Mouse (Mus musculus) kidney, adult 2 months (tissue): ENCODE data around the gene Irs1. TPM values are rescaled to one million over a fixed set of nuclear protein-coding genes. Genes with fewer than 3 reads are reported as not detected.

Experiments used
- DNase-seq: peaks from one replicate; pipeline ENCODE4 v3.0.0; 2021
- H3K27ac ChIP-seq: fragments of 200-500 bp; 2 replicates; pipeline ENCODE4 v1.5.1; 2012; ENCODE audit warnings: low read depth, low read length, control low read depth, inconsistent platforms; ENCODE audit not compliant: insufficient read depth
- H3K27me3 ChIP-seq: fragments of 200-500 bp; replicated peaks from 2 replicates; pipeline ENCODE4 v1.6.1; 2012; ENCODE audit warnings: mild to moderate bottlenecking, moderate library complexity, low read length, inconsistent platforms; ENCODE audit not compliant: control insufficient read depth, insufficient read depth
- H3K36me3 ChIP-seq: fragments of 200-500 bp; 2 replicates; pipeline ENCODE4 v1.6.1; 2012; ENCODE audit warnings: mild to moderate bottlenecking, moderate library complexity, low read length, inconsistent platforms; ENCODE audit not compliant: control insufficient read depth, insufficient read depth
- H3K4me1 ChIP-seq: fragments of 200-500 bp; 2 replicates; pipeline ENCODE4 v1.6.1; 2011; ENCODE audit warnings: low read length; ENCODE audit not compliant: control insufficient read depth, insufficient read depth
- H3K4me3 ChIP-seq: fragments of 200-500 bp; 2 replicates; pipeline ENCODE4 v1.5.1; 2011; ENCODE audit warnings: mild to moderate bottlenecking, low read depth, low read length, control low read depth; ENCODE audit not compliant: insufficient read depth
- CTCF ChIP-seq: fragments of 200-500 bp; conservative IDR thresholded peaks from 2 replicates; pipeline ENCODE4 v1.5.1; 2011; ENCODE audit warnings: low read depth, mild to moderate bottlenecking, control low read depth, low read length, moderate library complexity, mixed read lengths; ENCODE audit not compliant: insufficient read depth, insufficient read length
- POLR2A ChIP-seq: fragments of 200-500 bp; IDR thresholded peaks from one replicate; pipeline ENCODE4 v1.6.1; 2011; ENCODE audit warnings: low read depth, low read length, control low read depth
- WGBS: fragments of 180-500 bp; shearing (Covaris S2); methylation state at CpG from one replicate; pipeline ENCODE4 v1.1.7; 2018; 5-methylcytosine and 5-hydroxymethylcytosine counted together
- polyA plus RNA-seq: library from polyadenylated mRNA; depleted of rRNA; stranded (reverse); fragments of >200 nt; gene quantifications from 2 replicates; pipeline ENCODE4 v1.2.3, GENCODE M21; 2012

Gene Irs1
- polyA plus RNA-seq, 1 experiment = 7.1 TPM

- TF ChIP-seq POLR2A = no peak
- no peak for TF ChIP-seq CTCF
- H3K27ac ChIP-seq = no peak overlapping the region
- H3K4me3 ChIP-seq = no peak overlapping the region
- WGBS = 84% methylated on average over 1 of the region's 1 CpGs
- no peaks in the 10 kb centered on the region for H3K36me3 ChIP-seq
- DNase-seq = no peak
- peaks cover 7% of the 10 kb centered on the region for H3K4me1 ChIP-seq
- no peaks in the 10 kb centered on the region for H3K27me3 ChIP-seq
Observed at GRCm38 (mm10) chr1:82321441-82321840, 30.2 kb upstream of the Irs1 start.

- H3K36me3 ChIP-seq = no peaks in the 10 kb centered on the region
- no peaks in the 10 kb centered on the region for H3K27me3 ChIP-seq
- TF ChIP-seq CTCF = no peak
- no peak for TF ChIP-seq POLR2A
- H3K4me1 ChIP-seq = peaks cover 7% of the 10 kb centered on the region
- H3K4me3 ChIP-seq = no peak overlapping the region
- 87% methylated on average over 10 of the region's 10 CpGs for WGBS
- H3K27ac ChIP-seq = no peak overlapping the region
- DNase-seq = no peak
Observed at GRCm38 (mm10) chr1:82320864-82321263, 29.6 kb upstream of the Irs1 start.

DNA sequence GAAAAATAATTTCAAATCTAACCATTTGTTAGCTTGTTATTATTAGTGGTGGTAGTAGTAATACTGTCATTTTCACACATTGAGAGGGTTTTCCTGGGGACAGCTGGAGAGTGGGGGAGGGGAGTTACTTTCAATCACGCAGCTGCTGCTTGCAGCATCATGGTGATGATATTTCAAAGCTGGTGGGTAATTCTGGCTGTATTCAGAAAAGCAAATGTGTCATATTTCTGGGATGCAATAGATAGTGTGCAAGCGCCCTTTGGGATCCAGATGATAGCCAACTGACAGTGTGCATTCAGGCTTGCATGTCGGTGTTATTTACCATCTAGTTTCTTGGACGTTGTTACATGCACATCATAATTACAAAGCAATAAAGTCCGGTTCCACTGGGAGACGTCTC is 29.2 kb upstream of the Irs1 start:
- DNase-seq = no peak
- Histone ChIP-seq H3K27me3 (no peaks in the 10 kb centered on the region), H3K27ac (no peak overlapping the region), H3K4me3 (no peak overlapping the region), H3K4me1 (peaks cover 7% of the 10 kb centered on the region), H3K36me3 (no peaks in the 10 kb centered on the region)
- 70% methylated on average over 6 of the region's 6 CpGs for WGBS
- TF ChIP-seq CTCF (no peak), POLR2A (no peak)

DNA sequence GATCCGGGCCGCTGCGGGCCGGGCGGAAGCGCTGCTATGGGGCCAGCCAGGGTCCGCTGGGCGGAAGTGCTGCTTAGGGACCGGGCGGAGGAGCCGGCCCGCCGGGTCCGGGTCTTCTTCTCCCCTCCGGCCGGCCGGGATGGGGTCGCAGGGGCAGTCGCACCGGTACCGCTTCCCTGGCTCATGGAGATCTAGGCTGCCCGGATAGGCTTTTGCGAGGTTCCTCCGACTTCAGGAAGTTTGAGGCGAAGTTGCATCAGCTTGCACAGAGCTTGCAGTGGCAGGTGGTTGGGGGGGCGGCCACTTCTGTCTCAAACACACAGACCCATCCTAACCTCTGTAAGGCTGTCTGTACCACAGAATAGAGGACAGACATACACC is 25.5 kb upstream of the Irs1 start:
- WGBS = under 1% methylated on average over 26 of the region's 26 CpGs
- TF ChIP-seq CTCF (no peak), POLR2A (no peak)
- H3K27me3 ChIP-seq = no peaks in the 10 kb centered on the region
- no peaks in the 10 kb centered on the region for H3K36me3 ChIP-seq
- H3K4me3 ChIP-seq = peak overlapping the region; percentile 66
- peaks cover 3% of the 10 kb centered on the region; the same call in 1 of the 2 replicates for H3K4me1 ChIP-seq
- H3K27ac ChIP-seq = peak overlapping the region; percentile 50
- DNase-seq = no peak

GRCm38 (mm10) chr1:82316111-82316745 is 25.0 kb upstream of the Irs1 start, which contains the start of gene Rhbdd1:
TSS of gene Rhbdd1 (plus strand) at chr1:82316452.
- H3K27ac ChIP-seq = peak within 1 kb of the TSS; percentile 82
- H3K4me3 ChIP-seq = peak within 1 kb of the TSS; percentile 76
- peak; percentile 98 for DNase-seq
- TF ChIP-seq POLR2A = peak; percentile 92
- TF ChIP-seq CTCF = no peak
- H3K4me1 ChIP-seq = peaks cover 3% of the 10 kb centered on the region; the same call in 1 of the 2 replicates
- H3K27me3 ChIP-seq = peaks cover 1% of the 10 kb centered on the region; the same call in 1 of the 2 replicates
- H3K36me3 ChIP-seq = no peaks in the 10 kb centered on the region
- 5% methylated on average over 47 of the region's 47 CpGs for WGBS

DNA sequence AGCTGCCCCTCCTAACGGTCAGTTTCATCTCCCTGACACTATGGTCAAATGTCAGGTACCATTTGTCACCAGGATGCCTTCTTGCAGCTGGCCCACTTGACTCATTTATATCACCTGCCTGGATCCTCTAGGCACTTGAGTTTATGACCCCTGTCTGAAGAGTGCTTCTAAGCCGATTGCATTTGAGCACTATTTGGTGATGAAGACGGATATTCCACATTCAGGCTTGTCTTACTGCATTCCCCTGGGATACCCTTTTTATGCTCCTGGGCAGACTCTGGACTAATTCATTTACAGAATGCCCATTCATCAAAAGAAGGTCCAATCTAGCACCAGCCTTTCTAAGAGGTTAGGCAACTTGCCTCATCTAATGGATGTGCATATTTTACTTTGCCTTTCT is 13.3 kb upstream of the Irs1 start:
- 21% methylated on average over 3 of the region's 3 CpGs for WGBS
- TF ChIP-seq CTCF (no peak), POLR2A (no peak)
- Histone ChIP-seq H3K4me3 (no peak overlapping the region), H3K36me3 (no peaks in the 10 kb centered on the region), H3K27ac (no peak overlapping the region), H3K27me3 (peaks cover 1% of the 10 kb centered on the region; the same call in 1 of the 2 replicates), H3K4me1 (no peaks in the 10 kb centered on the region)
- no peak for DNase-seq

- Histone ChIP-seq H3K27me3 (no peaks in the 10 kb centered on the region), H3K27ac (no peak overlapping the region), H3K36me3 (no peaks in the 10 kb centered on the region), H3K4me3 (no peak overlapping the region), H3K4me1 (no peaks in the 10 kb centered on the region)
- DNase-seq = no peak
- WGBS = 31% methylated on average over 1 of the region's 1 CpGs
- no peak for TF ChIP-seq POLR2A
- no peak for TF ChIP-seq CTCF
Observed at GRCm38 (mm10) chr1:82298586-82298985, 7.4 kb upstream of the Irs1 start.

DNA sequence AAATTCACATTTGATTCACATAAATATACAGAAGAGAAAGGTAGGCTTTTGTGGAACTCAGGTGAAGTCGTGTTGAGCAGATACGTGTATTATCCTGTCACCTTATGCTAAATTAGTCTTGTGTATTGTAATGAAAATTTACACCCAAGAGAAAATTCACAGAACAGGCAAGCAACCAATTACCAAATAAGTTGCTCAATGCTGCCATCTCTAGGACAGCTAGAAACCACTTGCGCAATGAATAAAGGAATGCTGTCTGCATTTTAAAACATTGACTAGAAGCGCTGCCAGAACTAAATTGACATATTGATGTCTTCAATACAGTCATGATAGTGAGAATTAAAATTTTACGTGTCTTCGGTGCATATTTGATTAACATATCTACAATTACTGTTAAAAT is 2.9 kb upstream of the Irs1 start:
- Histone ChIP-seq H3K27me3 (no peaks in the 10 kb centered on the region), H3K27ac (no peak overlapping the region), H3K4me1 (peaks cover 3% of the 10 kb centered on the region; the same call in 1 of the 2 replicates), H3K4me3 (no peak overlapping the region), H3K36me3 (no peaks in the 10 kb centered on the region)
- TF ChIP-seq POLR2A (no peak), CTCF (0 out of 2 replicates have a peak, but pooled peaks have one; percentile 17)
- DNase-seq = peak; percentile 70
- WGBS = 8% methylated on average over 6 of the region's 6 CpGs
